Mouse (Mus musculus) ES-Bruce4 (cell line): ENCODE measurements around the gene Cacng8.

Experiments
- CTCF ChIP-seq: IDR thresholded peaks from one replicate; pipeline ENCODE4 v1.8.1; 2011; ENCODE audit warnings: low read depth, low read length
- EP300 ChIP-seq: IDR thresholded peaks from 2 replicates; pipeline ENCODE4 v1.6.1; 2011; ENCODE audit warnings: low read depth, low read length; ENCODE audit not compliant: insufficient read depth
- POLR2A ChIP-seq: IDR thresholded peaks from one replicate; pipeline ENCODE4 v1.8.1; 2011; ENCODE audit warnings: low read length; ENCODE audit not compliant: insufficient read depth

DNA sequence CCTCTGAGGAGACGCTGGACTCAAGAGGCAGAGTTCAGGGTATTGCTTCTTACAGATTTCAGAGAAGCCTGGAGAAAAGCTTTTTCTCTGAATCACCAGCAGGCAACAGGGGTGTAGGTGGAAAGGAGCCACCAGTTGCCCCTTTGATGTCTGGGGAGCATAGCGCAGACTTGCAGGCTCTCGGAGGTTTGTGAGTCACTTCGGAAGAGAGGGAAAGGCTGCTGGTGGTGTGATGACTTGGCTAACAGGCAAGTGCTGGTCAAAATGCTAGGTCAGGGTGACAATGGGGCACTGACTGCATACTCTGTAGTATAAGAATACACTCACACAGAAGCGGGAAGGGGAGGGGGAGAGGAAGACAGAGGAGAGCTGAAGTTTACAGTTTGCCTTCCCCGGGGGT lies 60.7 kb downstream of the Cacng8 start:
- TF ChIP-seq EP300 (no peak), CTCF (no peak), POLR2A (no peak)
